Comparison of ENCODE assay signal across 24 mouse cellular contexts in genomic region chr14:17845871-17846270, GRCm38 (mm10).
DNase-seq lines count a peak whose midpoint lies in the region; ATAC-seq and TF ChIP-seq lines count a peak whose summit lies in the region.
"Had no signal": no experiment of that assay in that cellular context is flagged by ENCODE, and none has a peak within 500 bp of the region (broad histone marks: within the 10 kb centered on the region; RNA-seq: fewer than 3 reads in every experiment).

No protein-coding gene starts in this region.

- no peaks in the 10 kb centered on the region for H3K36me3 ChIP-seq in lung, postnatal 0 days (ENCODE audit: insufficient read depth, low read length)
- H3K36me3 ChIP-seq in liver, postnatal 0 days (replicated peaks; ENCODE audit: insufficient read depth, low read length), result no peaks in the 10 kb centered on the region
- H3K36me3 ChIP-seq in forebrain, embryonic 12.5 days (replicated peaks), result no peaks in the 10 kb centered on the region
- H3K36me3 ChIP-seq in midbrain, embryonic 10.5 days, result no peaks in the 10 kb centered on the region
- H3K36me3 ChIP-seq: hindbrain, embryonic 12.5 days; midbrain, embryonic 15.5 days had no signal

- no peaks in the 10 kb centered on the region; the same call in 1 of the 2 replicates for H3K4me1 ChIP-seq in lung, postnatal 0 days (ENCODE audit: insufficient read depth, low read depth, low read length)
- H3K4me1 ChIP-seq in liver, postnatal 0 days (ENCODE audit: insufficient read depth), result peaks cover 11% of the 10 kb centered on the region
- no peaks in the 10 kb centered on the region for H3K4me1 ChIP-seq in forebrain, embryonic 12.5 days
- H3K4me1 ChIP-seq in midbrain, embryonic 10.5 days, result no peaks in the 10 kb centered on the region
- H3K4me1 ChIP-seq: forebrain, embryonic 13.5 days; hindbrain, embryonic 12.5 days; midbrain, embryonic 15.5 days had no signal

- H3K27ac ChIP-seq in lung, postnatal 0 days (ENCODE audit: low read length), result no peak overlapping the region
- H3K27ac ChIP-seq in liver, postnatal 0 days (ENCODE audit: low read depth), result peak overlapping the region; percentile 49
- H3K27ac ChIP-seq in forebrain, embryonic 12.5 days, result no peak overlapping the region
- no peak overlapping the region for H3K27ac ChIP-seq in midbrain, embryonic 10.5 days (replicated peaks)
- H3K27ac ChIP-seq: forebrain, embryonic 13.5 days; hindbrain, embryonic 12.5 days; hindbrain, postnatal 0 days; liver, embryonic 14.5 days; midbrain, embryonic 15.5 days had no signal

- no peak overlapping the region for H3K4me3 ChIP-seq in lung, postnatal 0 days (ENCODE audit: low read depth, low read length)
- H3K4me3 ChIP-seq in liver, postnatal 0 days (ENCODE audit: low read depth, low read length), result no peak overlapping the region
- no peak overlapping the region for H3K4me3 ChIP-seq in forebrain, embryonic 12.5 days (replicated peaks)
- H3K4me3 ChIP-seq in midbrain, embryonic 10.5 days, result no peak overlapping the region
- H3K4me3 ChIP-seq: forebrain, embryonic 13.5 days; hindbrain, embryonic 12.5 days; midbrain, embryonic 15.5 days had no signal

- WGBS in lung, postnatal 0 days, result 33% methylated on average over 6 of the region's 6 CpGs
- WGBS in liver, postnatal 0 days (ENCODE audit: insufficient replicate concordance), result 46% methylated on average over 6 of the region's 6 CpGs
- 76% methylated on average over 6 of the region's 6 CpGs for WGBS in forebrain, embryonic 12.5 days
- WGBS in midbrain, embryonic 10.5 days, result 82% methylated on average over 6 of the region's 6 CpGs

- no peak overlapping the region for H3K9ac ChIP-seq in lung, postnatal 0 days (replicated peaks; ENCODE audit: low read depth)
- H3K9ac ChIP-seq in liver, postnatal 0 days (replicated peaks), result no peak overlapping the region
- no peak overlapping the region for H3K9ac ChIP-seq in forebrain, embryonic 12.5 days
- H3K9ac ChIP-seq: forebrain, embryonic 13.5 days; hindbrain, embryonic 12.5 days; liver, embryonic 14.5 days; midbrain, embryonic 15.5 days had no signal

- no peak for TF ChIP-seq CTCF in lung, postnatal 0 days (IDR thresholded peaks at IDR 0.05)
- TF ChIP-seq CTCF in liver, postnatal 0 days (IDR thresholded peaks at IDR 0.05; ENCODE audit: low read depth), result no peak

- no peaks in the 10 kb centered on the region for H3K9me3 ChIP-seq in lung, postnatal 0 days (ENCODE audit: low read length)
- H3K9me3 ChIP-seq in liver, postnatal 0 days (ENCODE audit: low read length), result no peaks in the 10 kb centered on the region
- no peaks in the 10 kb centered on the region for H3K9me3 ChIP-seq in forebrain, embryonic 12.5 days
- no peaks in the 10 kb centered on the region for H3K9me3 ChIP-seq in midbrain, embryonic 10.5 days (replicated peaks)
- H3K9me3 ChIP-seq: forebrain, embryonic 13.5 days; hindbrain, embryonic 12.5 days; midbrain, embryonic 15.5 days had no signal

- peak; percentile 55 for DNase-seq in heart, adult 11 months
- no peak for DNase-seq in heart, adult 9 months (ENCODE audit: low spot score in 2 of 2)
- DNase-seq in lung, postnatal 0 days (ENCODE audit: low spot score), result peak; percentile 55
- DNase-seq in lung, postnatal 4 days, result no peak
- DNase-seq in liver, postnatal 0 days, result no peak
- DNase-seq in yolk sac, embryonic 10.5 days (ENCODE audit: low spot score), result peak; percentile 72
- no peak for DNase-seq in midbrain, embryonic 10.5 days (ENCODE audit: low spot score)
- DNase-seq: adrenal gland, adult 8-10 months; cerebellum, adult 2 months; cerebellum, postnatal 14 days; gastrocnemius, postnatal 14 days; heart, postnatal 36 days; kidney, adult 11 months; kidney, postnatal 14 days; right cerebral cortex, postnatal 4 days; thymus, postnatal 14 days had no signal

- H3K4me2 ChIP-seq in lung, postnatal 0 days (replicated peaks; ENCODE audit: low read depth, low read length), result no peak overlapping the region
- no peak overlapping the region for H3K4me2 ChIP-seq in liver, postnatal 0 days (ENCODE audit: low read depth, low read length)
- no peak overlapping the region for H3K4me2 ChIP-seq in forebrain, embryonic 12.5 days
- H3K4me2 ChIP-seq: forebrain, embryonic 13.5 days; heart, embryonic 11.5 days; hindbrain, embryonic 12.5 days; midbrain, embryonic 15.5 days had no signal

- peak; percentile 11; the same call in 1 of the 2 replicates for TF ChIP-seq EP300 in lung, postnatal 0 days (IDR thresholded peaks at IDR 0.05)
- TF ChIP-seq EP300 in liver, postnatal 0 days (IDR thresholded peaks at IDR 0.05; ENCODE audit: low read depth), result peak; percentile 45

- ATAC-seq in lung, postnatal 0 days, result peak; percentile 72
- peak; percentile 70; the same call in 1 of the 2 replicates for ATAC-seq in liver, postnatal 0 days
- ATAC-seq in forebrain, embryonic 12.5 days (ENCODE audit: low FRiP score), result no peak
- ATAC-seq: forebrain, embryonic 13.5 days; hindbrain, postnatal 0 days; midbrain, embryonic 15.5 days had no signal

- H3K27me3 ChIP-seq in lung, postnatal 0 days (replicated peaks; ENCODE audit: insufficient read depth, low read length), result no peaks in the 10 kb centered on the region
- no peaks in the 10 kb centered on the region for H3K27me3 ChIP-seq in liver, postnatal 0 days (ENCODE audit: insufficient read depth, low read length)
- no peaks in the 10 kb centered on the region for H3K27me3 ChIP-seq in forebrain, embryonic 12.5 days
- no peaks in the 10 kb centered on the region for H3K27me3 ChIP-seq in midbrain, embryonic 10.5 days (ENCODE audit: low read depth, poor library complexity, severe bottlenecking)
- H3K27me3 ChIP-seq: CH12.LX; forebrain, embryonic 13.5 days; hindbrain, embryonic 12.5 days; midbrain, embryonic 15.5 days had no signal

Comparison
In these comparisons a context has a peak if more than half of its experiments do, and no peak if none do; other contexts are left out.
1. DNase-seq: peak in heart, adult 11 months (single experiment), lung, postnatal 0 days (single experiment) and yolk sac, embryonic 10.5 days (single experiment); none in heart, adult 9 months (0 of 2), lung, postnatal 4 days (0 of 2), liver, postnatal 0 days (single experiment) and midbrain, embryonic 10.5 days (single experiment).